ENCODE assay signal across 7 mouse cellular contexts in the genomic region with DNA sequence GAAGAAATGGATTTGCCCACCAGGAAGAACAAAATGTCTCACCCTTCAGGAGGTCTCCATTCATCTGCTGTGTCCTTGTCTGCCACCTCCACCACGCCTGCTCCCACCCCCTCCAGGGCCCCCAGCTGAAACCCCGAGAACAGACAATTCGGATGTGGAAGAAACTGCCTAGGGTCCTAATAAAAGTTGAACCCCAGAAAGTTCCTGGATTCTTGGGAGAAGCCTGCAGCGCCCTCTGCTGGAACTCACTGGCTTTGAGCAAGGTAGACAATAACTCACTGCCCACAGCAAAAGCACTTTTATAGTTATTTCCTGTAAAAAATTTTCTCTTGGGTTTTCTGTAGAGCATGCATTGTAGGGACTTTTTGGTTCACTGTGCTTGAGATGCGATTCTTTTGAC. TPM values are rescaled to one million over a fixed set of nuclear protein-coding genes. Genes with fewer than 3 reads are reported as not detected.
DNase-seq lines count a peak whose midpoint lies in the region; TF ChIP-seq lines count a peak whose summit lies in the region.

No protein-coding gene starts in this region.

- no peak overlapping the region; the same call in 1 of the 2 replicates for H3K4me3 ChIP-seq in layer of hippocampus, adult 2 months

- H3K36me3 ChIP-seq in splenic B cell, adult 2 months (ENCODE audit: control insufficient read depth, insufficient read depth, low read length, poor library complexity, severe bottlenecking): no peaks in the 10 kb centered on the region

- peak; percentile 38 to 54 for DNase-seq in CD8-positive naive resting alpha-beta T cell, adult 2 months (ENCODE audit: low read depth in 2 of 2, low spot score in 2 of 2)
- DNase-seq in MN1 (ENCODE audit: low spot score): peak; percentile 39
- peak; percentile 60 for DNase-seq in cerebellum, adult 9-10 months
- peak; percentile 85 for DNase-seq in heart, adult 11 months
- peak; percentile 32 to 79 for DNase-seq in layer of hippocampus, adult 2 months (ENCODE audit: low spot score in 2 of 2)
- DNase-seq in lung, postnatal 25 days (ENCODE audit: low spot score): peak; percentile 55
- DNase-seq in splenic B cell, adult 2 months (ENCODE audit: low read depth, low spot score): peak; percentile 56

- H3K27ac ChIP-seq in layer of hippocampus, adult 2 months: no peak overlapping the region

- H3K27me3 ChIP-seq in splenic B cell, adult 2 months (ENCODE audit: control insufficient read depth, insufficient read depth, low read length, poor library complexity, severe bottlenecking): no peaks in the 10 kb centered on the region

- peak; percentile 92 for TF ChIP-seq CTCF in layer of hippocampus, adult 2 months (conservative IDR thresholded peaks at IDR 0.05)

RNA-seq across cellular contexts. Expression of gene Defb48, which starts 9.3 kb away (rescaled TPM):
- total RNA-seq in layer of hippocampus, adult 2 months (2021): not detected

RNA-seq across cellular contexts. Expression of gene Defb47, which starts 22.8 kb away (rescaled TPM):
- not detected for total RNA-seq in layer of hippocampus, adult 2 months (2021)

RNA-seq across cellular contexts. Expression of gene Defb43, which starts 36.5 kb away (rescaled TPM):
- not detected for total RNA-seq in layer of hippocampus, adult 2 months (2021)
